Mouse (Mus musculus): ENCODE results near the gene 2700097O09Rik.
"Not testable (repeated sequence)": the region's sequence is repeated elsewhere in the genome, so short reads cannot be mapped to it uniquely, and the experiment has no call there.

2700097O09Rik gene

GRCm38 (mm10) chr12:55049731-55050353 is 30.1 kb downstream of the 2700097O09Rik start:
- DNase-seq (ENCODE audit: low read depth, low spot score), result no peak

GRCm38 (mm10) chr12:55041011-55041410 is 38.9 kb downstream of the 2700097O09Rik start:
- no peak for DNase-seq (ENCODE audit: low read depth, low spot score)

- no peak for DNase-seq (ENCODE audit: low read depth, low spot score)
These were observed 52.8 kb downstream of the 2700097O09Rik start for GRCm38 (mm10) chr12:55027088-55027487.

GRCm38 (mm10) chr12:55023284-55023683 is 56.6 kb downstream of the 2700097O09Rik start:
- no peak for DNase-seq (ENCODE audit: low read depth, low spot score)

GRCm38 (mm10) chr12:55019421-55019877 is 60.5 kb downstream of the 2700097O09Rik start:
- DNase-seq (ENCODE audit: low read depth, low spot score), result no peak

DNA sequence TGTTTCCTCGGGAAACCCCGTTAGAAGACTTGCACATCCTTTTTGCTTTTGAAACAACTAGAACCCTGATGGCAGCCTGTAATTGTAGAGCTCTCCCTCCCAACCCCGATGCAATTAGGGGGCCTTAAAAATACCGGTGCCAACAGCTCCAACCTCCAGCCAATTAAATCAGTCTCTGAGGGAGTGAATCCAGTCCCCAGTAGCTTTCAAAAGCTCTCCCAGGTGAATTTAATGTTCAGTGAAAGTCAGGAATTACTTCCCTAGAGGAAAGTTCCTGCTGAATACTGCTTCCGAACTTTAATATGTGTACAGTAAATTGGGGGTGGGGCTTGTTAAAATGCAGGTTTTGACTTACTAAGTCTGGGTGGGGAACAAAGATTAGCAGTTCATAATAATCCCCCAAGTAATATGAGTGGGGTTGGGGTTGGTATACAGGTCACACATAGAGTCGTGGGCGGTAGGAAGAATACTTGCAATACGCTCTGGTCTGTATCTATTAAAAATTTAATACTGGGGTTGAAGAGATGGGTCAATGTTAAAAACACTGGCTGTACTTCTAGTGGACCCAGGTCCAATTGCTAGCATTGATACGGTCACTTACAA is 62.7 kb downstream of the 2700097O09Rik start:
- no peak for DNase-seq (ENCODE audit: low read depth, low spot score)

GRCm38 (mm10) chr12:55016339-55017118 is 63.4 kb downstream of the 2700097O09Rik start:
- DNase-seq (ENCODE audit: low read depth, low spot score), result no peak

- no peak for DNase-seq (ENCODE audit: low read depth, low spot score)
These were observed 64.5 kb downstream of the 2700097O09Rik start for GRCm38 (mm10) chr12:55015428-55015827.

DNA sequence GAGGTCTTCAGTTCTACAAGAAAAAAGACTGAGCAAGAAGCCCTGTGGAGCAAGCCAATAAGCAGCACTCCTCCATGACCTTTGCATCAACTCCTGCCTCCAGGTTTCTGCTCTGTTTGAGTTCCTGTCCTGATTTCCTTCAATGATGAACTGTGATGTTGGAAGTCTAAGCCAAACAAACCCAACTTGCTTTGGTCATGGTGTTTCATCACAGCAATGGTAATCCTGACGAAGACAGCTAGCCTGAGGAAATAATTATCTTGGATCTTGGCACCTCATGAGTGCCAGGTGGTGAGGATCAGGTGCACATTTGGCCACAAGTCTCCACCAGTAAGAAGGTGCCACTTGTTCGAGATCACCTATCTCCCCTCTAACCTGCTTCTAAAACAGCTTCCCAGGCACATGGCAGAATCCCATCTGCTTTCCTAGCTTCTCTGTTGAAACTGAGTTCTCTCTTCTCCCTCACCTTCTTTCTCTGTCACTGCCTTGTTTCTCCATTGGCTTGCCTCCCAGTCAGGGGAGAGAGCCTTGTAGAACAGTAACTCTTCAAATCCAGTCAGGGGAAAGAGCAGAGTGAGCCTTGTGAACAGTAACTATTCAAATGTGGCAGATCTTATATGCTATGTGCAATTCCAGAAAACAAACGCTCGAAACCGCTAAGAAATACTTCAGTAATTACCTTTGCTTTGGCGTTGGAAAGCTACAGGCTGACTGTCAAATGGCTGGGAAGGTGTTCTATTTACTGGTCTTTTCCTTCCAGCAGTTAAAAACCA is 66.1 kb downstream of the 2700097O09Rik start, which contains the start of gene Baz1a:
Baz1a (minus strand) TSS at position 723 of the 773 bp plus-strand sequence.
- no peak for DNase-seq (ENCODE audit: low read depth, low spot score)

DNA sequence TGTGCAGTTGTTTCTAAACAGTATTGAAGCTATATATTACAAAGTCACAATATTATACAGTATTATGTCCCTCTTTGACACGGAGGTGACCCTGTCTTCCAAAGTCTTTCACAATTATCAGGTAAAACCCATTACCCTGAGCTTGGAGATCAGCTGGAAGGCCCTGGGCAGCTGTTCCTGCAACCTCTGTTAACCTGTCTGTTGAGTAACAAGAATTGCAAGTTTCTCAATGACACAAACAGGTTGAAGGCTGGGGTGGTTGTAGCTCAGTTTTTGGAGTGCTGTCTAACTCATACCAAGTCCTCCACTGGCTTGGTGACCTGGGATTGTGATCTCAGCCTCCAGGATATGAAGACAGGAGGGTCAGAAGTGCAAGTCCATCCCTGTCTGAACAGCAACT is 66.9 kb downstream of the 2700097O09Rik start:
- no peak for DNase-seq (ENCODE audit: low read depth, low spot score)

DNA sequence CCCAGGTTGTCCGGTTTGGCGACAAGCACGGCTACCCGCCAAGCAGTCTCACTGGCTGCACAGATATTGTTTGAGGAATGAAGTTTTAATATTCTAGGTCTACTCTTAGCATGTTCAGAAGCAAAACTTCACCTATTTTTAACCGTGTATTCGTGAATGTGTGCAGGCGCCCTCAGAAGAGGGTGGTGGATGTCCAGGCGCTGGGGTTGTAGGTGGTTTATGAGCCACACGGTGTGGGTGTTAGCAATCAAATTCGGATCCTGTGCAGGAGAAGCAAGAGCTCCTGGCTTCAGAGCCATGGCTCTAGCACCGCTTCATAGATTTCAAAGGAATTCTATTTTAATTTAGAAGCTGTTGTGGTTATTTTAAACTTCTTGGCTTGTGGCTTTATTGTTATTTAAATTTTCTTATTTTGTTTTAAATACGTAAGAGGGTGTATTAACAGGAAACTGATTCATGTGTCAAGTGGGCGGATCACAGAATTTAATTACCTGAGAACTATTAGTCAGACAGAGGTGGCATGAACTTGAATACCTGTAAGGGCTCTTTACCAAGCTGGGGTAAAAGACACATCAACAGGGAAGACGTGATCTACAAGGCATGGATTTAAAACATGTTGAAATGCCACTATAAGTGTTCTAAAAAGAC is 72.4 kb downstream of the 2700097O09Rik start:
- DNase-seq (ENCODE audit: low read depth, low spot score), result no peak

GRCm38 (mm10) chr12:55006071-55006470 is 73.8 kb downstream of the 2700097O09Rik start:
- no peak for DNase-seq (ENCODE audit: low read depth, low spot score)

DNA sequence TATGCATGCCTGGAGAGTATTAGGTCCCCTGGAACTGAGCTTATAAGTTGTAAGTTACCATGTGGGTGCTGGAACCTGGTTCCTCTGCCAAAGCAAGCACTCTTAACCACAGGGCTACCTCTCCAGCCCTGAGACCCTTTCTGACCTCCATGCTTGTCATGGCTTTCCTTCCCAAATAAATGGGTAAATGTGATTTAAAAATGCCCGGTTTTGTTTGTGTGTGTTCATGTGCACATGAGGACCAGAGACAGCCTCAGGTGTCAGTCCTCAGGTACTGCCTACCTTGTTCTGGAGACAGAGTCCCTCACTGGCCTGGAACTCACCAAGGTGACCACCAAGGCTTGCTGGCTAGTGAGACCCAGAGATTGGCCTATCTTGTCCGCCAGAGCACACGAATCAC is 75.5 kb downstream of the 2700097O09Rik start:
- no peak for DNase-seq (ENCODE audit: low read depth, low spot score)

DNA sequence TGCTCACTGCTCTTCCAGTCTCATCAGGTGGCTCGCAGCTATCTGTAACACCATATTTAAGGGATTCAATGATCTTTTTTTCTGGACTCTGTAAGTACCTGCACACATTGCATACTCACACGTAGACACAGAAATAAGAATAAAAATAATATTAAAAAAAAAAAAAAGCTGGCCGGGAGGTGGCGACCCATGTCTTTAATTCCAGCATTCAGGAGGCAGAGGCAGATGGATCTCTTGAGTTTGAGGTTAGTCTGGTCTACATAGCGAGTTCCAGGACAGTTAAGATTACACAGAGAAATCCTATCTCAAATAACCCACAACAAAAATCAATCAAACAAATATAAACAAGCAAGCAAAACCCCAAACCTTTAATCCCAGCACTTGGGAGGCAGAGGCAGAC is 76.1 kb downstream of the 2700097O09Rik start:
- DNase-seq (ENCODE audit: low read depth, low spot score), result no peak

GRCm38 (mm10) chr12:55002532-55002931 is 77.4 kb downstream of the 2700097O09Rik start:
- not testable (repeated sequence) for DNase-seq (ENCODE audit: low read depth, low spot score)

- DNase-seq (ENCODE audit: low read depth, low spot score), result no peak
These were observed 80.8 kb downstream of the 2700097O09Rik start for GRCm38 (mm10) chr12:54999016-54999690.

DNA sequence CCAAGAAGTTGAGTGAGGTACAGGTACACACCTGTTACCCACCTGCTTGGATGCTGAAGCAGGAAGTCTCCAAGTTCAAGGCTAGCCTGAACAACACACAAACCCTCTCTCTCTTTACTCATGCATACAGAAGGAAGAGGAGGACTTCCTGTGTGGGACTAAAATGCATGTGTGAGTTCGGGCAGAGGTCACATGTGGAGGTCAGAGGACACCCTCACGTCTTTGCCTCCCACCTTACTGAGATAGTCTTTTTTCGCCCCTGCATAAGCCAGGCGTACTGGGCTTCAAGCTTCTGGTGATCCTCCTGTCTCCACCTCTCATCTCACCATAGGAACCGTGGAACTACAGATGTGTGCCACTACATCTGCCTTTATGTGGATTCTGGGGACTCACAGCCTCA is 81.5 kb downstream of the 2700097O09Rik start:
- no peak for DNase-seq (ENCODE audit: low read depth, low spot score)

- DNase-seq (ENCODE audit: low read depth, low spot score), result no peak
These were observed 82.9 kb downstream of the 2700097O09Rik start for GRCm38 (mm10) chr12:54996979-54997474.

- no peak for DNase-seq (ENCODE audit: low read depth, low spot score)
These were observed 83.9 kb downstream of the 2700097O09Rik start for GRCm38 (mm10) chr12:54995965-54996364.
